Mouse (Mus musculus): ENCODE measurements around the gene Caln1. TPM values are rescaled to one million over a fixed set of nuclear protein-coding genes. Genes with fewer than 3 reads are reported as not detected.

The Caln1 gene
- polyA plus RNA-seq, 1 experiment from 2014 or later: 2.5 TPM

- DNase-seq (ENCODE audit: low spot score) (peak; percentile 70), ATAC-seq (no peak)
- Histone ChIP-seq H3K4me2 (ENCODE audit: low read length) (no peak overlapping the region), H3K9me3 (replicated peaks; ENCODE audit: control insufficient read depth, low read length) (no peaks in the 10 kb centered on the region), H3K9ac (ENCODE audit: low read length) (no peak overlapping the region), H3K27me3 (replicated peaks; ENCODE audit: control insufficient read depth, insufficient read depth, low read length) (no peaks in the 10 kb centered on the region), H3K36me3 (ENCODE audit: control insufficient read depth, insufficient read depth, low read length) (no peaks in the 10 kb centered on the region), H3K27ac (ENCODE audit: low read depth, low read length) (no peak overlapping the region), H3K4me1 (ENCODE audit: control insufficient read depth, insufficient read depth, low read length) (no peaks in the 10 kb centered on the region), H3K4me3 (ENCODE audit: low read depth, low read length) (no peak overlapping the region)
- WGBS: 59% methylated on average over 5 of the region's 5 CpGs
These were observed 493.0 kb downstream of the Caln1 start for GRCm38 (mm10) chr5:130862302-130862701.

GRCm38 (mm10) chr5:130869869-130870268, 500.6 kb downstream of the Caln1 start:
- no peak for ATAC-seq
- 90% methylated on average over 1 of the region's 1 CpGs for WGBS
- Histone ChIP-seq H3K4me2 (ENCODE audit: low read length) (no peak overlapping the region), H3K9ac (ENCODE audit: low read length) (no peak overlapping the region), H3K4me3 (ENCODE audit: low read depth, low read length) (no peak overlapping the region), H3K4me1 (ENCODE audit: control insufficient read depth, insufficient read depth, low read length) (no peaks in the 10 kb centered on the region), H3K27me3 (replicated peaks; ENCODE audit: control insufficient read depth, insufficient read depth, low read length) (no peaks in the 10 kb centered on the region), H3K36me3 (ENCODE audit: control insufficient read depth, insufficient read depth, low read length) (no peaks in the 10 kb centered on the region), H3K27ac (ENCODE audit: low read depth, low read length) (no peak overlapping the region), H3K9me3 (replicated peaks; ENCODE audit: control insufficient read depth, low read length) (no peaks in the 10 kb centered on the region)
- no peak for DNase-seq (ENCODE audit: low spot score)

GRCm38 (mm10) chr5:130871086-130871485, 501.8 kb downstream of the Caln1 start:
- no peak overlapping the region for H3K4me3 ChIP-seq (ENCODE audit: low read depth, low read length)

GRCm38 (mm10) chr5:130875391-130875790, 506.1 kb downstream of the Caln1 start:
- no peaks in the 10 kb centered on the region for H3K9me3 ChIP-seq (replicated peaks; ENCODE audit: control insufficient read depth, low read length)
- ATAC-seq (no peak), DNase-seq (ENCODE audit: low spot score) (no peak)
- H3K27ac ChIP-seq (ENCODE audit: low read depth, low read length): no peak overlapping the region
- H3K36me3 ChIP-seq (ENCODE audit: control insufficient read depth, insufficient read depth, low read length): no peaks in the 10 kb centered on the region
- H3K4me1 ChIP-seq (ENCODE audit: control insufficient read depth, insufficient read depth, low read length): no peaks in the 10 kb centered on the region
- H3K4me2 ChIP-seq (ENCODE audit: low read length): no peak overlapping the region
- H3K27me3 ChIP-seq (replicated peaks; ENCODE audit: control insufficient read depth, insufficient read depth, low read length): no peaks in the 10 kb centered on the region
- no peak overlapping the region for H3K9ac ChIP-seq (ENCODE audit: low read length)
- no peak overlapping the region for H3K4me3 ChIP-seq (ENCODE audit: low read depth, low read length)
- 89% methylated on average over 3 of the region's 3 CpGs for WGBS

More at GRCm38 (mm10) chr5:130871086-130871485, 501.8 kb downstream of the Caln1 start:
- Histone ChIP-seq H3K27ac (ENCODE audit: low read depth, low read length) (peak overlapping the region; percentile 39; the same call in 1 of the 2 replicates), H3K4me2 (ENCODE audit: low read length) (no peak overlapping the region), H3K9ac (ENCODE audit: low read length) (no peak overlapping the region), H3K9me3 (replicated peaks; ENCODE audit: control insufficient read depth, low read length) (no peaks in the 10 kb centered on the region), H3K4me1 (ENCODE audit: control insufficient read depth, insufficient read depth, low read length) (no peaks in the 10 kb centered on the region), H3K27me3 (replicated peaks; ENCODE audit: control insufficient read depth, insufficient read depth, low read length) (no peaks in the 10 kb centered on the region), H3K36me3 (ENCODE audit: control insufficient read depth, insufficient read depth, low read length) (no peaks in the 10 kb centered on the region)
- 55% methylated on average over 8 of the region's 8 CpGs for WGBS
- ATAC-seq: peak; percentile 42; the same call in 1 of the 2 replicates
- DNase-seq (ENCODE audit: low spot score): peak; percentile 57

GRCm38 (mm10) chr5:130880331-130880730, 511.1 kb downstream of the Caln1 start:
- Histone ChIP-seq H3K27ac (ENCODE audit: low read depth, low read length) (no peak overlapping the region), H3K9me3 (replicated peaks; ENCODE audit: control insufficient read depth, low read length) (no peaks in the 10 kb centered on the region), H3K36me3 (ENCODE audit: control insufficient read depth, insufficient read depth, low read length) (no peaks in the 10 kb centered on the region), H3K9ac (ENCODE audit: low read length) (no peak overlapping the region), H3K4me3 (ENCODE audit: low read depth, low read length) (no peak overlapping the region), H3K27me3 (replicated peaks; ENCODE audit: control insufficient read depth, insufficient read depth, low read length) (no peaks in the 10 kb centered on the region), H3K4me2 (ENCODE audit: low read length) (no peak overlapping the region), H3K4me1 (ENCODE audit: control insufficient read depth, insufficient read depth, low read length) (no peaks in the 10 kb centered on the region)
- 69% methylated on average over 5 of the region's 5 CpGs for WGBS
- DNase-seq (ENCODE audit: low spot score) (peak; percentile 51), ATAC-seq (no peak; the same call in 1 of the 2 replicates)

GRCm38 (mm10) chr5:130891735-130892134, 522.5 kb downstream of the Caln1 start:
- ATAC-seq (no peak), DNase-seq (ENCODE audit: low spot score) (peak; percentile 68)
- 48% methylated on average over 5 of the region's 5 CpGs for WGBS

GRCm38 (mm10) chr5:130895991-130896390, 526.7 kb downstream of the Caln1 start:
- ATAC-seq: no peak
- Histone ChIP-seq H3K4me2 (ENCODE audit: low read length) (no peak overlapping the region), H3K9me3 (replicated peaks; ENCODE audit: control insufficient read depth, low read length) (no peaks in the 10 kb centered on the region; the same call in 1 of the 2 replicates), H3K36me3 (ENCODE audit: control insufficient read depth, insufficient read depth, low read length) (no peaks in the 10 kb centered on the region), H3K4me3 (ENCODE audit: low read depth, low read length) (no peak overlapping the region), H3K27ac (ENCODE audit: low read depth, low read length) (no peak overlapping the region), H3K27me3 (replicated peaks; ENCODE audit: control insufficient read depth, insufficient read depth, low read length) (no peaks in the 10 kb centered on the region), H3K4me1 (ENCODE audit: control insufficient read depth, insufficient read depth, low read length) (no peaks in the 10 kb centered on the region), H3K9ac (ENCODE audit: low read length) (no peak overlapping the region)
- WGBS: over 99% methylated on average over 3 of the region's 3 CpGs
- DNase-seq (ENCODE audit: low spot score): no peak

More at GRCm38 (mm10) chr5:130891735-130892134, 522.5 kb downstream of the Caln1 start:
- no peak overlapping the region for H3K27ac ChIP-seq (ENCODE audit: low read depth, low read length)
- H3K4me2 ChIP-seq (ENCODE audit: low read length): no peak overlapping the region
- H3K9me3 ChIP-seq (replicated peaks; ENCODE audit: control insufficient read depth, low read length): no peaks in the 10 kb centered on the region; the same call in 1 of the 2 replicates
- H3K36me3 ChIP-seq (ENCODE audit: control insufficient read depth, insufficient read depth, low read length): no peaks in the 10 kb centered on the region
- H3K4me3 ChIP-seq (ENCODE audit: low read depth, low read length): no peak overlapping the region
- no peaks in the 10 kb centered on the region for H3K27me3 ChIP-seq (replicated peaks; ENCODE audit: control insufficient read depth, insufficient read depth, low read length)
- H3K4me1 ChIP-seq (ENCODE audit: control insufficient read depth, insufficient read depth, low read length): no peaks in the 10 kb centered on the region
- H3K9ac ChIP-seq (ENCODE audit: low read length): no peak overlapping the region

Other genes starting within 250 kb of the Caln1 start
- gene Kctd7, start 224.6 kb upstream of the Caln1 start, polyA plus RNA-seq (2014; fragmentation: Nextera tagmentation; extraction: Ambion mirVana): 10.9 and 12.4 TPM in 2 replicates
- gene Rabgef1, start 197.7 kb upstream of the Caln1 start, polyA plus RNA-seq (2014; fragmentation: Nextera tagmentation; extraction: Ambion mirVana): 30.0 and 38.7 TPM in 2 replicates
- gene Tmem248, start 152.4 kb upstream of the Caln1 start, polyA plus RNA-seq (2014; fragmentation: Nextera tagmentation; extraction: Ambion mirVana): 22.5 and 22.7 TPM in 2 replicates
- gene Sbds, start 113.9 kb upstream of the Caln1 start, polyA plus RNA-seq (2014; fragmentation: Nextera tagmentation; extraction: Ambion mirVana): 49.6 and 50.8 TPM in 2 replicates
- 25.2 and 29.4 TPM in 2 replicates for gene Tyw1, start 113.8 kb upstream of the Caln1 start, polyA plus RNA-seq (2014; fragmentation: Nextera tagmentation; extraction: Ambion mirVana)
- not detected in 2 replicates for gene A330070K13Rik, start 15.2 kb downstream of the Caln1 start, polyA plus RNA-seq (2014; fragmentation: Nextera tagmentation; extraction: Ambion mirVana)